8 mouse cellular contexts compared by ENCODE assay signal in the genomic region with DNA sequence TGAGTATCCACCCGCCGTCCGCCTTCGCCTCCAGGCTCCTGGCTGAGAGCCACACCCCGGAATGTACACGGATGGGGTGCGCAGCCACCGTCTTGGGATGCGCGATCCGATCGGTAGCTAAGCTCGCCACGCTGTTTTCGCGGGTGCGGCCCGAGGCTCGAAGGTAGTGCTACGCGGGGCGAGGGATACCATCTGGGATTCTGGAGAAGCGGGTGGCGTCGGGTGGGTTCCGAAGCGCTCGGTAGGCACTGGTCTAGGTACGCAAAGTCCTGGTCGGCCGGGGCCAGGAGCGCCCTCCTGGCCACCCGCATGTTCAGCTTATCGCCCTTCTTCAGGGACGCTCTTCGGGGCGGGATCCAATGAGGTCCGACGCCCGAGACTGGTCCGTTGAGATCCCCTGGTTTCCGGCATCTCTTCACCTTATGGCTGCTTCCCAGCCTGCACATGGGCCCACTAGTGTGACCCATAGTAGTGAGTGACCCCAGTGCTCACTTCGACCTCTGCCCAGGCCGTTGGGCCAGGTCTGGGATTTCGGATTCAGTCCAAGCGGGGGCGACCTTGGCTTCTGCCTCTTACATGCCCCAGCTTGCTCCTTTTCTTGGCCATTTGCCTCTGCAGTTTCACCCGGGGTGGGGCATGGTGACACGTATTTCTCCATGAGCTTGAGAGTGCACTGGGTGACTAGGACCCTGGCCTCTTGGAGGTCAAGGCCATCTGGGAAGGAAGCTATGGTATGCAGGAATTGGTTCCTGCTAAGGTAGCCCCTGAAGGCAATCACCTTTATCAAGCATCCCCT. TPM values are rescaled to one million over a fixed set of nuclear protein-coding genes. Genes with fewer than 3 reads are reported as not detected.
DNase-seq lines count a peak whose midpoint lies in the region; ATAC-seq and TF ChIP-seq lines count a peak whose summit lies in the region.

No protein-coding gene starts in this region.

- H3K27ac ChIP-seq in forebrain, embryonic 12.5 days = peak overlapping the region; percentile 93; the same call in 1 of the 2 replicates
- peak overlapping the region; percentile 87 for H3K27ac ChIP-seq in hindbrain, embryonic 12.5 days
- H3K27ac ChIP-seq in limb, embryonic 13.5 days = no peak overlapping the region
- H3K27ac ChIP-seq in midbrain, embryonic 12.5 days (replicated peaks) = peak overlapping the region; percentile 93

- peaks cover 55% of the 10 kb centered on the region for H3K36me3 ChIP-seq in C2C12 (ENCODE audit: control insufficient read depth, insufficient read depth)
- peaks cover 54% of the 10 kb centered on the region for H3K36me3 ChIP-seq in forebrain, embryonic 12.5 days (replicated peaks)
- peaks cover 47% of the 10 kb centered on the region for H3K36me3 ChIP-seq in hindbrain, embryonic 12.5 days
- H3K36me3 ChIP-seq in limb, embryonic 13.5 days = peaks cover 30% of the 10 kb centered on the region
- peaks cover 55% of the 10 kb centered on the region for H3K36me3 ChIP-seq in midbrain, embryonic 12.5 days

- peak overlapping the region; percentile 59 for H3ac ChIP-seq in C2C12 (ENCODE audit: control insufficient read depth, insufficient read length, low read depth)

- H3K9ac ChIP-seq in forebrain, embryonic 12.5 days = peak overlapping the region; percentile 61
- H3K9ac ChIP-seq in hindbrain, embryonic 12.5 days = peak overlapping the region; percentile 66
- peak overlapping the region; percentile 51 for H3K9ac ChIP-seq in limb, embryonic 13.5 days
- peak overlapping the region; percentile 78 for H3K9ac ChIP-seq in midbrain, embryonic 12.5 days (replicated peaks)

- peak; percentile 66 for DNase-seq in Muller cell, postnatal 12 days (ENCODE audit: inconsistent ontology term)
- DNase-seq in spleen, postnatal 14 days (ENCODE audit: low spot score in 2 of 2) = no peak
- no peak for DNase-seq in testis, postnatal 10 days (ENCODE audit: low spot score)

- H3K4me1 ChIP-seq in forebrain, embryonic 12.5 days = peaks cover 49% of the 10 kb centered on the region
- peaks cover 45% of the 10 kb centered on the region for H3K4me1 ChIP-seq in hindbrain, embryonic 12.5 days
- H3K4me1 ChIP-seq in limb, embryonic 13.5 days = peaks cover 34% of the 10 kb centered on the region
- peaks cover 46% of the 10 kb centered on the region for H3K4me1 ChIP-seq in midbrain, embryonic 12.5 days

- no peaks in the 10 kb centered on the region for H3K9me3 ChIP-seq in forebrain, embryonic 12.5 days
- H3K9me3 ChIP-seq in hindbrain, embryonic 12.5 days (replicated peaks) = no peaks in the 10 kb centered on the region
- H3K9me3 ChIP-seq in limb, embryonic 13.5 days = no peaks in the 10 kb centered on the region
- H3K9me3 ChIP-seq in midbrain, embryonic 12.5 days = no peaks in the 10 kb centered on the region

- no peaks in the 10 kb centered on the region for H3K27me3 ChIP-seq in C2C12 (ENCODE audit: control insufficient read depth, insufficient read depth, insufficient read length)
- H3K27me3 ChIP-seq in forebrain, embryonic 12.5 days = peaks cover 12% of the 10 kb centered on the region; the same call in 1 of the 2 replicates
- 0 out of 2 replicates have a peak, but pooled peaks cover 13% of the 10 kb centered on the region for H3K27me3 ChIP-seq in hindbrain, embryonic 12.5 days
- H3K27me3 ChIP-seq in limb, embryonic 13.5 days = peaks cover 57% of the 10 kb centered on the region
- H3K27me3 ChIP-seq in midbrain, embryonic 12.5 days = peaks cover 19% of the 10 kb centered on the region

- peak; percentile 1; the same call in 1 of the 2 replicates for ATAC-seq in forebrain, embryonic 12.5 days (ENCODE audit: low FRiP score)
- no peak; the same call in 1 of the 2 replicates for ATAC-seq in hindbrain, embryonic 12.5 days (ENCODE audit: low FRiP score)
- peak; percentile 9; the same call in 1 of the 2 replicates for ATAC-seq in limb, embryonic 13.5 days (ENCODE audit: low FRiP score, low read depth)
- peak; percentile 20 for ATAC-seq in midbrain, embryonic 12.5 days (ENCODE audit: low FRiP score, low read depth)

- peaks cover 55% of the 10 kb centered on the region for H3K79me2 ChIP-seq in C2C12 (ENCODE audit: control insufficient read depth, insufficient read depth)

- H3K4me2 ChIP-seq in forebrain, embryonic 12.5 days = peak overlapping the region; percentile 75
- peak overlapping the region; percentile 72 for H3K4me2 ChIP-seq in hindbrain, embryonic 12.5 days (replicated peaks)
- H3K4me2 ChIP-seq in limb, embryonic 13.5 days (replicated peaks) = peak overlapping the region; percentile 84
- H3K4me2 ChIP-seq in midbrain, embryonic 12.5 days (replicated peaks) = peak overlapping the region; percentile 65

- no peak for TF ChIP-seq CTCF in C2C12 (IDR thresholded peaks at IDR 0.05; ENCODE audit: control insufficient read depth, insufficient read depth, insufficient read length)

- H3K4me3 ChIP-seq in C2C12 (ENCODE audit: insufficient read depth, poor library complexity, severe bottlenecking) = peak overlapping the region; percentile 97
- peak overlapping the region; percentile 57 for H3K4me3 ChIP-seq in forebrain, embryonic 12.5 days (replicated peaks)
- H3K4me3 ChIP-seq in hindbrain, embryonic 12.5 days = peak overlapping the region; percentile 64
- H3K4me3 ChIP-seq in limb, embryonic 13.5 days = peak overlapping the region; percentile 54
- peak overlapping the region; percentile 72 for H3K4me3 ChIP-seq in midbrain, embryonic 12.5 days

- 2% methylated on average over 49 of the region's 49 CpGs for WGBS in forebrain, embryonic 12.5 days
- WGBS in hindbrain, embryonic 12.5 days = 2% methylated on average over 49 of the region's 49 CpGs
- WGBS in limb, embryonic 13.5 days = 3% methylated on average over 48 of the region's 49 CpGs
- 3% methylated on average over 49 of the region's 49 CpGs for WGBS in midbrain, embryonic 12.5 days

- H3K79me3 ChIP-seq in C2C12 (ENCODE audit: low read depth) = peaks cover 41% of the 10 kb centered on the region

TF ChIP-seq in C2C12, 6 proteins besides CTCF, POLR2A, EP300 and RAD21:
- no peak for TF ChIP-seq FOSL1 (IDR thresholded peaks at IDR 0.05; ENCODE audit: insufficient read depth, low read length, poor library complexity, severe bottlenecking)
- TF ChIP-seq MYOD1 (IDR thresholded peaks at IDR 0.05; ENCODE audit: control insufficient read depth, insufficient read length, low read depth) = no peak
- no peak for TF ChIP-seq MYOG (IDR thresholded peaks at IDR 0.05; ENCODE audit: control insufficient read depth, extremely low read depth, insufficient read length)
- no peak for TF ChIP-seq MAX (IDR thresholded peaks at IDR 0.05)
- no peak for TF ChIP-seq CEBPB (IDR thresholded peaks at IDR 0.05; ENCODE audit: low read depth)
- TF ChIP-seq USF1 (IDR thresholded peaks at IDR 0.05; ENCODE audit: low read depth) = no peak

RNA-seq across cellular contexts. Expression of gene Crip2, which starts 0.8 kb away (rescaled TPM):
- polyA plus RNA-seq in C2C12 (2012; fragmentation: generic; extraction: Trizol) = 775 TPM
- polyA plus RNA-seq in forebrain, embryonic 12.5 days (2016; fragmentation: Nextera tagmentation; extraction: Ambion mirVana) = 223 and 227 TPM in 2 replicates
- polyA plus RNA-seq in hindbrain, embryonic 12.5 days (2016; fragmentation: Nextera tagmentation; extraction: Ambion mirVana) = 217 and 245 TPM in 2 replicates
- 70.0 and 70.4 TPM in 2 replicates for polyA plus RNA-seq in limb, embryonic 13.5 days (2015; fragmentation: Nextera tagmentation; extraction: Ambion mirVana)
- polyA plus RNA-seq in midbrain, embryonic 12.5 days (2016; fragmentation: Nextera tagmentation; extraction: Ambion mirVana) = 257 and 284 TPM in 2 replicates

RNA-seq across cellular contexts. Expression of gene Crip1, which starts 5.3 kb away (rescaled TPM):
- 1,644 TPM for polyA plus RNA-seq in C2C12 (2012; fragmentation: generic; extraction: Trizol)
- 48.5 and 62.0 TPM in 2 replicates for polyA plus RNA-seq in forebrain, embryonic 12.5 days (2016; fragmentation: Nextera tagmentation; extraction: Ambion mirVana)
- polyA plus RNA-seq in hindbrain, embryonic 12.5 days (2016; fragmentation: Nextera tagmentation; extraction: Ambion mirVana) = 84.5 and 90.8 TPM in 2 replicates
- polyA plus RNA-seq in limb, embryonic 13.5 days (2015; fragmentation: Nextera tagmentation; extraction: Ambion mirVana) = 147 and 154 TPM in 2 replicates
- polyA plus RNA-seq in midbrain, embryonic 12.5 days (2016; fragmentation: Nextera tagmentation; extraction: Ambion mirVana) = 70.4 and 86.3 TPM in 2 replicates

RNA-seq across cellular contexts. Expression of gene Tedc1, which starts 15.4 kb away (rescaled TPM):
- polyA plus RNA-seq in C2C12 (2012; fragmentation: generic; extraction: Trizol) = 23.8 TPM
- 48.3 and 49.6 TPM in 2 replicates for polyA plus RNA-seq in forebrain, embryonic 12.5 days (2016; fragmentation: Nextera tagmentation; extraction: Ambion mirVana)
- 34.1 and 38.5 TPM in 2 replicates for polyA plus RNA-seq in hindbrain, embryonic 12.5 days (2016; fragmentation: Nextera tagmentation; extraction: Ambion mirVana)
- polyA plus RNA-seq in limb, embryonic 13.5 days (2015; fragmentation: Nextera tagmentation; extraction: Ambion mirVana) = 35.5 and 36.6 TPM in 2 replicates
- 43.5 and 44.3 TPM in 2 replicates for polyA plus RNA-seq in midbrain, embryonic 12.5 days (2016; fragmentation: Nextera tagmentation; extraction: Ambion mirVana)

RNA-seq across cellular contexts. Expression of gene Mta1, which starts 42.7 kb away (rescaled TPM):
- 90.8 TPM for polyA plus RNA-seq in C2C12 (2012; fragmentation: generic; extraction: Trizol)
- 22.2 and 22.7 TPM in 2 replicates for polyA plus RNA-seq in forebrain, embryonic 12.5 days (2016; fragmentation: Nextera tagmentation; extraction: Ambion mirVana)
- polyA plus RNA-seq in hindbrain, embryonic 12.5 days (2016; fragmentation: Nextera tagmentation; extraction: Ambion mirVana) = 16.9 and 18.9 TPM in 2 replicates
- polyA plus RNA-seq in limb, embryonic 13.5 days (2015; fragmentation: Nextera tagmentation; extraction: Ambion mirVana) = 17.8 and 18.7 TPM in 2 replicates
- 19.3 and 20.4 TPM in 2 replicates for polyA plus RNA-seq in midbrain, embryonic 12.5 days (2016; fragmentation: Nextera tagmentation; extraction: Ambion mirVana)

RNA-seq across cellular contexts. Expression of gene Tmem121, which starts 44.9 kb away (rescaled TPM):
- polyA plus RNA-seq in C2C12 (2012; fragmentation: generic; extraction: Trizol) = 6.3 TPM
- polyA plus RNA-seq in forebrain, embryonic 12.5 days (2016; fragmentation: Nextera tagmentation; extraction: Ambion mirVana) = 21.6 and 21.9 TPM in 2 replicates
- 22.9 and 23.2 TPM in 2 replicates for polyA plus RNA-seq in hindbrain, embryonic 12.5 days (2016; fragmentation: Nextera tagmentation; extraction: Ambion mirVana)
- polyA plus RNA-seq in limb, embryonic 13.5 days (2015; fragmentation: Nextera tagmentation; extraction: Ambion mirVana) = 21.2 and 23.4 TPM in 2 replicates
- polyA plus RNA-seq in midbrain, embryonic 12.5 days (2016; fragmentation: Nextera tagmentation; extraction: Ambion mirVana) = 25.1 and 25.3 TPM in 2 replicates

Comparison
In these comparisons a context has a peak if more than half of its experiments do, and no peak if none do; other contexts are left out.
1. RNA of gene Crip1, which starts 5.3 kb away (polyA plus RNA-seq): 1,644 TPM in C2C12 (single experiment); 147 to 154 TPM in limb, embryonic 13.5 days, 84.5 to 90.8 TPM in hindbrain, embryonic 12.5 days, 70.4 to 86.3 TPM in midbrain, embryonic 12.5 days and 48.5 to 62.0 TPM in forebrain, embryonic 12.5 days; every median in the first group is over 10 times any median in the second.
2. Peak in every context shown above with its lines, with median percentiles within 50 percentile points of each other: H3K4me3 ChIP-seq, H3K4me2 ChIP-seq and H3K9ac ChIP-seq.